Mouse (Mus musculus): ENCODE data around the gene Wtap.
"Not testable (repeated sequence)": the region's sequence is repeated elsewhere in the genome, so short reads cannot be mapped to it uniquely, and the experiment has no call there.

- TF ChIP-seq CTCF (IDR thresholded peaks at IDR 0.05; ENCODE audit: insufficient read depth, low read length); POLR2A (IDR thresholded peaks at IDR 0.05; ENCODE audit: borderline replicate concordance, extremely low read depth, low read depth, low read length): not testable (repeated sequence)
Measured at GRCm38 (mm10) chr17:13004436-13004835, 10.5 kb upstream of the Wtap start.
